Comparison of ENCODE assay signal across 8 mouse cellular contexts in the genomic region with DNA sequence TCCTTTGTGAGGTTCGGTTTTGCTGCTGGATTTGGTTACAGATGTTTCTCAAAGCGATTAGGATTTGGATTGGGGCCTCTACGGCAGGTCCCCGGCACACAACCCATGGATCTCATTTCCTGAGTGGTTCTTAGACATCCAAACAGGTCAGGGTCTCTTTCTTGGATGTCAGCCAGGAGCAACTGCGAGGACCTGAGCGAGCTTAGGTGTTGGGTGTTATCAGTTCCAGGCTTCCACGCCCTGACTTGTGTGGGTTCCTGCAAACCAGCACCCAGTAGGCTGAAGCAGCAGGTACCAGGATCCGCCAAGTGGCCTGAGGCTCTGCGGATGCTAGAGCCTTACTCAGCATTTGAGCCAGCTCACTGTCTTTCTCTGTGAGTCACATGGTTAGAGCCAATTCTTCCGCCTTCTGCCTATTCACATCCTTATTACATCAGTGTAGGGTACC.
DNase-seq lines count a peak whose midpoint lies in the region; ATAC-seq and TF ChIP-seq lines count a peak whose summit lies in the region.

No protein-coding gene starts in this region.

- no peaks in the 10 kb centered on the region for H3K36me3 ChIP-seq in kidney, embryonic 14.5 days (ENCODE audit: control insufficient read depth, insufficient read depth, low read length)

- WGBS in kidney, embryonic 14.5 days, result 26% methylated on average over 10 of the region's 10 CpGs

- H3K4me2 ChIP-seq in kidney, embryonic 14.5 days (replicated peaks; ENCODE audit: low read depth, low read length), result peak overlapping the region; percentile 75

- no peak for DNase-seq in left cerebral cortex, adult 2 months (ENCODE audit: extremely low spot score in 1 of 2, low spot score in 2 of 2)
- DNase-seq in left cerebral cortex, adult 9 months (ENCODE audit: low spot score in 2 of 2), result no peak
- peak; percentile 15 to 19 for DNase-seq in spleen, postnatal 10 days (ENCODE audit: low spot score in 2 of 2)
- DNase-seq in ovary, postnatal 14 days (ENCODE audit: low spot score), result no peak

- intact Hi-C loops in left cerebral cortex, adult 2 months (cut with DNase I), result loop anchor here (2.0 kb wide), 3 partner anchors 357 to 483 kb away; no protein-coding TSS in a partner anchor

- TF ChIP-seq CTCF in left cerebral cortex, adult 2 months (IDR thresholded peaks at IDR 0.05), result no peak

- H3K27me3 ChIP-seq in kidney, embryonic 14.5 days (ENCODE audit: control insufficient read depth, insufficient read depth, low read length), result no peaks in the 10 kb centered on the region

- ATAC-seq in granulocyte monocyte progenitor cell, adult 5-6 weeks (replicated peaks; ENCODE audit: poor library complexity, severe bottlenecking), result peak; percentile 60
- ATAC-seq in kidney, embryonic 14.5 days (ENCODE audit: low FRiP score, low TSS enrichment), result peak; percentile 10; the same call in 1 of the 2 replicates
- ATAC-seq in megakaryocyte, adult 5-6 weeks (ENCODE audit: poor library complexity, severe bottlenecking), result peak; percentile 52

- H3K4me3 ChIP-seq in left cerebral cortex, adult 2 months, result peak overlapping the region; percentile 56
- H3K4me3 ChIP-seq in brown adipose tissue, adult 24 weeks (ENCODE audit: insufficient read depth, low read depth, low read length), result peak overlapping the region; percentile 51
- H3K4me3 ChIP-seq in kidney, embryonic 14.5 days (ENCODE audit: low read length), result peak overlapping the region; percentile 45

- H3K4me1 ChIP-seq in brown adipose tissue, adult 24 weeks (ENCODE audit: control insufficient read depth, insufficient read depth, insufficient read length, low read length), result no peaks in the 10 kb centered on the region; the same call in 1 of the 2 replicates
- 0 out of 2 replicates have a peak, but pooled peaks cover 8% of the 10 kb centered on the region for H3K4me1 ChIP-seq in kidney, embryonic 14.5 days (ENCODE audit: control insufficient read depth, insufficient read depth, low read length)

- no peaks in the 10 kb centered on the region for H3K9me3 ChIP-seq in kidney, embryonic 14.5 days (ENCODE audit: control insufficient read depth, low read length)

- H3K9ac ChIP-seq in kidney, embryonic 14.5 days (ENCODE audit: low read depth, low read length), result peak overlapping the region; percentile 60

- H3K27ac ChIP-seq in left cerebral cortex, adult 2 months, result no peak overlapping the region
- no peak overlapping the region for H3K27ac ChIP-seq in brown adipose tissue, adult 24 weeks (replicated peaks; ENCODE audit: low read depth, low read length)
- H3K27ac ChIP-seq in kidney, embryonic 14.5 days (ENCODE audit: low read depth, low read length), result no peak overlapping the region

Comparison
In these comparisons a context has a peak if more than half of its experiments do, and no peak if none do; other contexts are left out.
1. DNase-seq: peak in spleen, postnatal 10 days (2 of 2); none in left cerebral cortex, adult 2 months (0 of 2), left cerebral cortex, adult 9 months (0 of 2) and ovary, postnatal 14 days (single experiment).
2. ATAC-seq: peak in every context shown above with its lines; median percentile 60 in granulocyte monocyte progenitor cell, adult 5-6 weeks; 52 in megakaryocyte, adult 5-6 weeks; 10 in kidney, embryonic 14.5 days.
3. Peak in every context shown above with its lines, with median percentiles within 50 percentile points of each other: H3K4me3 ChIP-seq.